Mouse (Mus musculus) heart, embryonic 14.5 days (tissue): ENCODE measurements around the gene Hoxd10. TPM values are rescaled to one million over a fixed set of nuclear protein-coding genes. Genes with fewer than 3 reads are reported as not detected.

Source experiments
- ATAC-seq: fragments of 200-750 bp; cut with Nextera tagmentation; 2 replicates; pipeline ENCODE4 v1.8.0; 2017; ENCODE audit warnings: low read depth, moderate TSS enrichment; ENCODE audit not compliant: insufficient number of reproducible peaks, insufficient read depth, low FRiP score
- H3K27ac ChIP-seq, 2 experiments: fragments of 200-500 bp in 1 of 2; fragments of 300-500 bp in 1 of 2; sonication (generic) in 1 of 2; replicated peaks in 1 of 2; 2 replicates each; pipeline ENCODE4 v1.5.1; 2012 to 2014; ENCODE audit warnings: low read depth in 2 of 2, low read length in 2 of 2, control low read depth in 1 of 2, mild to moderate bottlenecking in 1 of 2, mixed read lengths in 1 of 2; ENCODE audit not compliant: control insufficient read depth in 1 of 2, insufficient read depth in 1 of 2
- H3K27me3 ChIP-seq: fragments of 300-500 bp; sonication (generic); 2 replicates; pipeline ENCODE4 v1.6.1; 2014; ENCODE audit warnings: mild to moderate bottlenecking, low read length, control low read depth; ENCODE audit not compliant: control insufficient read depth, insufficient read depth
- H3K36me3 ChIP-seq: fragments of 300-500 bp; sonication (generic); 2 replicates; pipeline ENCODE4 v1.6.1; 2014; ENCODE audit warnings: mild to moderate bottlenecking, control low read depth, low read length, mixed read lengths; ENCODE audit not compliant: control insufficient read depth, insufficient read depth
- H3K4me1 ChIP-seq, 2 experiments: fragments of 200-500 bp in 1 of 2; fragments of 300-500 bp in 1 of 2; sonication (generic) in 1 of 2; 2 replicates each; pipeline ENCODE4 v1.6.1; 2012 to 2014; ENCODE audit warnings: low read length in 2 of 2, control low read depth in 1 of 2, mixed read lengths in 1 of 2; ENCODE audit not compliant: control insufficient read depth in 2 of 2, insufficient read depth in 2 of 2
- H3K4me2 ChIP-seq: fragments of 300-500 bp; sonication (generic); 2 replicates; pipeline ENCODE4 v1.6.1; 2014; ENCODE audit warnings: mild to moderate bottlenecking, low read length
- H3K4me3 ChIP-seq, 2 experiments: fragments of 200-500 bp in 1 of 2; fragments of 300-500 bp in 1 of 2; sonication (generic) in 1 of 2; 2 replicates each; pipeline ENCODE4 v1.5.1; 2012 to 2014; ENCODE audit warnings: low read length in 2 of 2, mild to moderate bottlenecking in 2 of 2, control low read depth in 1 of 2, low read depth in 1 of 2, moderate library complexity in 1 of 2; ENCODE audit not compliant: control insufficient read depth in 1 of 2, insufficient read depth in 1 of 2
- H3K9ac ChIP-seq: fragments of 300-500 bp; sonication (generic); 2 replicates; pipeline ENCODE4 v1.6.1; 2014; ENCODE audit warnings: mild to moderate bottlenecking, low read length
- H3K9me3 ChIP-seq: fragments of 300-500 bp; sonication (generic); 2 replicates; pipeline ENCODE4 v1.6.1; 2016; ENCODE audit warnings: low read length, control low read depth; ENCODE audit not compliant: control insufficient read depth
- WGBS: fragments of 180-500 bp; shearing (Covaris S2); extraction: QIAGEN DNeasy Blood & Tissue Kit; methylation state at CpG from one replicate; pipeline ENCODE4 v1.1.7; 2014; 5-methylcytosine and 5-hydroxymethylcytosine counted together
- polyA plus RNA-seq: library from polyadenylated mRNA; unstranded; fragments of >200 nt; fragmentation: Nextera tagmentation; extraction: Ambion mirVana; gene quantifications from 2 replicates; pipeline ENCODE4 v1.2.1, GENCODE M21; 2014

The Hoxd10 gene
- polyA plus RNA-seq, 1 experiment from 2014 or later = not detected

GRCm38 (mm10) chr2:74720384-74720783 is 28.7 kb downstream of the Hoxd10 start:
- H3K36me3 ChIP-seq = no peaks in the 10 kb centered on the region
- H3K4me1 ChIP-seq = peaks cover 0 to 2% of the 10 kb centered on the region in 2 experiments; a peak in 1 of 4 replicates
- no peak overlapping the region for H3K27ac ChIP-seq
- WGBS = 7% methylated on average over 2 of the region's 2 CpGs
- no peak for ATAC-seq
- H3K9me3 ChIP-seq = no peaks in the 10 kb centered on the region
- H3K9ac ChIP-seq = no peak overlapping the region
- peaks cover 99% of the 10 kb centered on the region for H3K27me3 ChIP-seq
- no peak overlapping the region for H3K4me2 ChIP-seq
- no peak overlapping the region for H3K4me3 ChIP-seq

- Histone ChIP-seq H3K36me3 (no peaks in the 10 kb centered on the region), H3K9ac (no peak overlapping the region), H3K4me1 (no peaks in the 10 kb centered on the region; a peak in 1 of 4 replicates), H3K27me3 (peaks cover 99% of the 10 kb centered on the region), H3K27ac (no peak overlapping the region), H3K4me2 (no peak overlapping the region), H3K9me3 (no peaks in the 10 kb centered on the region), H3K4me3 (no peak overlapping the region)
- no peak for ATAC-seq
- 13% methylated on average over 5 of the region's 5 CpGs for WGBS
Observed at GRCm38 (mm10) chr2:74720955-74721491, 29.3 kb downstream of the Hoxd10 start.

DNA sequence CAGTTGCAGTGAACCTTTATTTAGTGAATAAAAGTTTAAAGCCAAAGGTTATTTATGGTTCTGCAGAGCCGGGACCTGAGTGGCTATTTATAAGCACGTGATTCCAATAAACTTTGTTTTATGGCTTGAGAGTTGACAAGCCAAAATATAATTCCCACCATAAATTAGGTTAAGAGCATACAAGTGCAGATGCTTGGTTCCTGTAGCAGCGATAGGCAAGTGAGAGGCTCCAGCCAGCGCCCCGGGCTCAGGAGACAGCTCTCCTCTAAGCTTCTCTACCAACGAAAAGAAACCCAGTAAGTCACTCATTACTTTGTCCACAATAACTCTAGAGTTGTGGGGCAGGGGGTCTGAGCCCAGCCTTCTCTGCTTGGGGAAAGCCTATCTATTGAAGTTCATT is 30.2 kb downstream of the Hoxd10 start:
- no peak for ATAC-seq
- no peak overlapping the region for H3K4me2 ChIP-seq
- no peaks in the 10 kb centered on the region for H3K9me3 ChIP-seq
- WGBS = 9% methylated on average over 6 of the region's 6 CpGs
- no peak overlapping the region for H3K27ac ChIP-seq
- no peak overlapping the region for H3K9ac ChIP-seq
- peaks cover 99% of the 10 kb centered on the region for H3K27me3 ChIP-seq
- no peak overlapping the region for H3K4me3 ChIP-seq
- no peaks in the 10 kb centered on the region for H3K4me1 ChIP-seq
- no peaks in the 10 kb centered on the region for H3K36me3 ChIP-seq

- Histone ChIP-seq H3K9me3 (no peaks in the 10 kb centered on the region), H3K4me3 (no peak overlapping the region), H3K4me1 (peaks cover 0 to 4% of the 10 kb centered on the region in 2 experiments; a peak in 1 of 4 replicates), H3K27ac (no peak overlapping the region), H3K4me2 (no peak overlapping the region), H3K27me3 (peaks cover 99% of the 10 kb centered on the region), H3K9ac (no peak overlapping the region), H3K36me3 (no peaks in the 10 kb centered on the region)
- no peak for ATAC-seq
- WGBS = 7% methylated on average over 8 of the region's 8 CpGs
Observed at GRCm38 (mm10) chr2:74722949-74723348, 31.2 kb downstream of the Hoxd10 start.

- peaks cover 0 to 4% of the 10 kb centered on the region in 2 experiments; a peak in 1 of 4 replicates for H3K4me1 ChIP-seq
- 18% methylated on average over 7 of the region's 7 CpGs for WGBS
- H3K36me3 ChIP-seq = no peaks in the 10 kb centered on the region
- no peaks in the 10 kb centered on the region for H3K9me3 ChIP-seq
- H3K4me3 ChIP-seq = no peak overlapping the region
- no peak overlapping the region for H3K4me2 ChIP-seq
- peaks cover 100% of the 10 kb centered on the region for H3K27me3 ChIP-seq
- no peak overlapping the region for H3K27ac ChIP-seq
- no peak for ATAC-seq
- no peak overlapping the region for H3K9ac ChIP-seq
Observed at GRCm38 (mm10) chr2:74724244-74725015, 32.7 kb downstream of the Hoxd10 start.

DNA sequence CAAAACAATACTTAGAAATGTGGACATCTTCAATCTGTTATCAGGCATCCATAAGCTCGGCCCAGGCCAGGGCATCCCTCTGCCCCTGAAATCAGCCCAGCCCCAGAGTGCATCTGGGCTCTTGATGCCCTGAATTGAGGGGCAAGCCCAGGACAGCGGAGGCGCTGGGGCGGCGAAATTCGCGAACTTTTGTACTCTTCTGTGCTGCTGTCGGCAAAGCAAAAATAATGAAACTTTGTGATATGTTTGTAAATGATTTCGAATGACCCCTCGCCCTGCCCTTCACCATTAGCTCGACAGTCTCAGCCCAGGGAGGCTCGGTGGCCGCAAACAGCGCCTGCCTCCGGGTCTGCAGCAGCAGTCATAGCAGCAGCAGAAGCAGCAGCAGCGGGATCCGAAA is 33.4 kb downstream of the Hoxd10 start:
- Histone ChIP-seq H3K4me1 (peaks cover 0 to 4% of the 10 kb centered on the region in 2 experiments; a peak in 1 of 4 replicates), H3K4me3 (no peak overlapping the region), H3K27ac (no peak overlapping the region), H3K9me3 (no peaks in the 10 kb centered on the region), H3K4me2 (no peak overlapping the region), H3K36me3 (no peaks in the 10 kb centered on the region), H3K27me3 (peaks cover 99% of the 10 kb centered on the region), H3K9ac (no peak overlapping the region)
- WGBS = 5% methylated on average over 17 of the region's 17 CpGs
- no peak for ATAC-seq

DNA sequence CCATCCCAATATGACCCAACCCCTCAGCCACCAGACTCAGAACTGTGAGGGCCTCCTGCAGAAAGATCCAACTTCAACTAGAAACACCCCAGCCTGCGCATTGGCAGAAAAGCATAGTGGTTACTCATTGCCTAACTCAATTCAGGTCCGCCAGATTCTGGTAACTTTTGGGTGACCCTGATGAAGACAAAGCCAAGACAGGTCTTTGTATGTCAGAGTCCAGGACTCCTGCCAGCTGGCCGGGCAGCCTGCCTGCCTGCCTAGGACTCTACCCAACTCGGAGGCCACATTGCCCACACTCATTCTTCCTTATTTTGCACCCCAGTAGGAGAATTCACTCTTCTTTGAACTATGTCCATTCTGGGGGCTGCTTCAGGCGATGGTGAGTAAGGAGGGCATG is 34.8 kb downstream of the Hoxd10 start, which contains the start of gene Gm28230:
Gm28230 (plus strand) TSS at position 178 of the 400 bp plus-strand sequence.
- Histone ChIP-seq H3K4me2 (peak within 1 kb of the TSS; percentile 55), H3K36me3 (no peaks in the 10 kb centered on the region), H3K4me3 (peak within 1 kb of the TSS; percentile 19 to 20; a peak in 3 of 4 replicates), H3K4me1 (peaks cover 0 to 4% of the 10 kb centered on the region in 2 experiments; a peak in 1 of 4 replicates), H3K27ac (no peak within 1 kb of the TSS), H3K9me3 (no peaks in the 10 kb centered on the region), H3K9ac (no peak within 1 kb of the TSS), H3K27me3 (peaks cover 99% of the 10 kb centered on the region)
- ATAC-seq = no peak
- 9% methylated on average over 5 of the region's 5 CpGs for WGBS
